Mouse (Mus musculus) ES-E14 (cell line): ENCODE data around the gene Rnf166. TPM values are rescaled to one million over a fixed set of nuclear protein-coding genes. Genes with fewer than 3 reads are reported as not detected.

Source experiments
- DNase-seq: peaks from one replicate; pipeline ENCODE4 v3.0.0-alpha.2; 2013; ENCODE audit warnings: low read depth, low spot score
- H3K27ac ChIP-seq: 2 replicates; pipeline ENCODE4 v1.5.1; 2012; ENCODE audit warnings: low read depth, mild to moderate bottlenecking, low read length, moderate library complexity, mixed read lengths; ENCODE audit not compliant: poor library complexity, insufficient read depth, severe bottlenecking
- H3K36me3 ChIP-seq: 2 replicates; pipeline ENCODE4 v1.6.1; 2012; ENCODE audit warnings: mild to moderate bottlenecking, low read length, moderate library complexity, mixed read lengths; ENCODE audit not compliant: control insufficient read depth, poor library complexity, insufficient read depth, severe bottlenecking
- H3K4me1 ChIP-seq, 2 experiments: fragments of 150-350 bp in 1 of 2; sonication (generic) in 1 of 2; 2 replicates each; pipeline ENCODE4 v1.6.1; 2012; ENCODE audit warnings: low read length in 2 of 2, mild to moderate bottlenecking in 1 of 2, mixed read lengths in 1 of 2; ENCODE audit not compliant: control insufficient read depth in 2 of 2, insufficient read depth in 2 of 2, poor library complexity in 1 of 2
- H3K4me3 ChIP-seq, 2 experiments: fragments of 150-350 bp in 1 of 2; sonication (generic) in 1 of 2; 2 replicates each; pipeline ENCODE4 v1.5.1; 2012; ENCODE audit warnings: low read length in 2 of 2, low read depth in 1 of 2, mild to moderate bottlenecking in 1 of 2, mixed read lengths in 1 of 2; ENCODE audit not compliant: insufficient read depth in 1 of 2, poor library complexity in 1 of 2, severe bottlenecking in 1 of 2
- H3K9ac ChIP-seq: 2 replicates; pipeline ENCODE4 v1.6.1; 2012; ENCODE audit warnings: low read depth, mild to moderate bottlenecking, low read length, mixed read lengths; ENCODE audit not compliant: poor library complexity, insufficient read depth, severe bottlenecking
- H3K9me3 ChIP-seq: fragments of 150-350 bp; sonication (generic); 2 replicates; pipeline ENCODE4 v1.6.1; 2012; ENCODE audit warnings: low read depth, mild to moderate bottlenecking, low read length; ENCODE audit not compliant: control insufficient read depth, insufficient read depth
- CHD2 ChIP-seq: IDR thresholded peaks from 2 replicates; pipeline ENCODE4 v1.6.1; 2014; ENCODE audit warnings: mild to moderate bottlenecking, low read depth, low read length, inconsistent platforms
- HCFC1 ChIP-seq: IDR thresholded peaks from 2 replicates; pipeline ENCODE4 v1.6.1; 2012; ENCODE audit warnings: low read length, inconsistent platforms, borderline replicate concordance; ENCODE audit not compliant: insufficient read depth
- MAFK ChIP-seq: IDR thresholded peaks from 2 replicates; pipeline ENCODE4 v1.6.1; 2014; ENCODE audit warnings: mild to moderate bottlenecking, low read depth, low read length, inconsistent platforms; ENCODE audit not compliant: insufficient read depth
- ZC3H11A ChIP-seq: IDR thresholded peaks from 2 replicates; pipeline ENCODE4 v1.6.1; 2012; ENCODE audit warnings: low read depth, mild to moderate bottlenecking, inconsistent platforms, low read length, borderline replicate concordance
- ZNF384 ChIP-seq: IDR thresholded peaks from 2 replicates; pipeline ENCODE4 v1.6.1; 2012; ENCODE audit warnings: low read depth, low read length, inconsistent platforms
- in situ Hi-C, 2 experiments: fragments of 600-800 bp; cut with MboI; formaldehyde crosslinking; loops; one replicate each; pipeline ENCODE4 v1.15.1; 2025; ENCODE audit warnings: low sequenced_read_pairs in 2 of 2, inconsistent platforms in 1 of 2; ENCODE audit not compliant: unreplicated experiment in 2 of 2
- total RNA-seq: library from RNA; depleted of rRNA; stranded (reverse); fragments of 300-350 nt; gene quantifications from 2 replicates; pipeline ENCODE4 v1.2.3, GENCODE M21; 2012

Gene Rnf166
- total RNA-seq, 1 experiment = 10.8 TPM

DNA sequence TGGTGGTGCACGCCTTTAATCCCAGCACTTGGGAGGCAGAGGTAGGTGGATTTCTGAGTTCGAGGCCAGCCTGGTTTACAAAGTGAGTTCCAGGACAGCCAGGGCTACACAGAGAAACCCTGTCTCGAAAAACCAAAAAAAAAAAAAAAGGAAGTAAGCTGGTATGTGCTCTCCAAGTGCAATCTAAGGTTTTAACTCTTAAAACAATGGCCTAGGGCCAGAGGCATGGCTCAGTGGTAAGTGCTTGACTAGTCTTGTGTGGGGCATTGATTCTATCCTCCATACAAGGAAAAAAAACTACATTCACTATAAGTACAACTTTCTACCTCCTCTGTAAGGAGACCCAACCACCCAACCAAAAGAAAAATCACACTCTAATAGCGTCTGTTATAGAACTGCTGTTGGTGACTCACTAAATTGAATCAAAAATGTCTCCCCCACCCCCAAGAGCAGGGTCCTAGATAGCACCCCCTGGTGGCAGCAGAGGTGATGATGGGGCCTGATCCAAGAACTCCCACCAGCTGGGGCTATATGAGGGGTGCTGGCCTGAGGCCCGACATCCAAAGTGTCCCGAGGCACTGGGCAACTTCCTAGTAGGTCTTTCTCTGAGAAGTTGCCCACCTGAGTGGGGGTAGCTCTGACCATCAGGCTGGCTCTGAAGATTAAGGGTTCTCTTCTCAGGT, 16.5 kb downstream of the Rnf166 start:
- no peak for DNase-seq
- H3K4me1 ChIP-seq = peaks cover 0 to 18% of the 10 kb centered on the region in 2 experiments; a peak in 2 of 4 replicates
- no peak overlapping the region for H3K9ac ChIP-seq
- H3K4me3 ChIP-seq = peak overlapping the region in 1 of 2 experiments; percentile 85; a peak in 1 of 4 replicates
- H3K9me3 ChIP-seq = no peaks in the 10 kb centered on the region
- in situ Hi-C loops = no loop called here
- H3K36me3 ChIP-seq = peaks cover 4% of the 10 kb centered on the region; the same call in 1 of the 2 replicates
- TF ChIP-seq HCFC1 (no peak), ZC3H11A (no peak), ZNF384 (no peak), MAFK (no peak), CHD2 (no peak)
- H3K27ac ChIP-seq = no peak overlapping the region

DNA sequence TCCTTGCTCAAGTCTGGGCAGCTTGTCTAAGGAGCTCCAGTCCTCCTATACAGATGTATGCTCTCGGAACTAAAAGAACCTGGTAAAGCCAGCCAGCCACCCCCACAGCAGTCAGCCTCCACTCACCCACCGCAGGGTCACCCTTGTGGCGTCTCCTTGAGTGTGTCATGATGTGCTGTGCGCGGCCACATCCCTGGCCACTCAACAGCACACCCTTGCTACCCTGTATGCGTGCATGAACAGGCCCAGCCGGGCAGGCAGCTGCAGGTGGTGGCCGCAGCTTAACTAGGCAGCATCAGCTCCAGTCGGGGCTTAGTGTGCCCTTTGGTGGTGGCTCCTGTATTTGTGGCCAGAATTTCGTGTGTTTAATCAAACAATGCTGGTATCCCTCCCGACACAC, 18.7 kb downstream of the Rnf166 start:
- in situ Hi-C loops = no loop called here

DNA sequence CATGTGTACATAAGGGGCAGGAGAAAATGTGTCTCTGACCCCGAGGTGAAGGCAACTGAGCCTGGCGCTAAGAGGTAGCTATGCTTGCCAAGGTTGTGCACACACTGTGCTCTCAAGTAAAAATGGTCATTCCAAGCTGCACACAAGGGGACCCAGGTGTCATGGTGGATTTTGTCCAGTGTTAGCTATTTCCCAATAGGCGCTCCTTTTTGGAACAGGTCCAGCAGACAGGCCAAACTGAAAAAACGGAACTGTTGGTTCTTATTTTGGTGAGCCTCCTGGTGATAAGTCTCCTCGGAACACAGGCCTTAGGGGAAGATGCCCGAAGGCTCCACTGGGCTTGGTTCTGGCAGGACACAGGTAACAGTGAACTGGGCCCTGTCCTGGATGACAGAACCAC, 21.5 kb downstream of the Rnf166 start:
- Histone ChIP-seq H3K4me1 (no peaks in the 10 kb centered on the region; a peak in 1 of 4 replicates), H3K27ac (no peak overlapping the region), H3K36me3 (peaks cover 4% of the 10 kb centered on the region; the same call in 1 of the 2 replicates), H3K4me3 (no peak overlapping the region), H3K9ac (no peak overlapping the region), H3K9me3 (no peaks in the 10 kb centered on the region)
- in situ Hi-C loops = no loop called here
- no peak for DNase-seq
- no peak for TF ChIP-seq ZC3H11A
- no peak for TF ChIP-seq HCFC1
- no peak for TF ChIP-seq MAFK
- no peak for TF ChIP-seq ZNF384
- TF ChIP-seq CHD2 = no peak

More for the DNA sequence above, 18.7 kb downstream of the Rnf166 start:
- TF ChIP-seq ZC3H11A (no peak), CHD2 (no peak), ZNF384 (no peak), MAFK (no peak)
- Histone ChIP-seq H3K27ac (no peak overlapping the region), H3K9ac (no peak overlapping the region), H3K4me1 (peaks cover 0 to 16% of the 10 kb centered on the region in 2 experiments; a peak in 2 of 4 replicates), H3K4me3 (no peak overlapping the region), H3K36me3 (peaks cover 4% of the 10 kb centered on the region; the same call in 1 of the 2 replicates), H3K9me3 (no peaks in the 10 kb centered on the region)
- no peak for DNase-seq

DNA sequence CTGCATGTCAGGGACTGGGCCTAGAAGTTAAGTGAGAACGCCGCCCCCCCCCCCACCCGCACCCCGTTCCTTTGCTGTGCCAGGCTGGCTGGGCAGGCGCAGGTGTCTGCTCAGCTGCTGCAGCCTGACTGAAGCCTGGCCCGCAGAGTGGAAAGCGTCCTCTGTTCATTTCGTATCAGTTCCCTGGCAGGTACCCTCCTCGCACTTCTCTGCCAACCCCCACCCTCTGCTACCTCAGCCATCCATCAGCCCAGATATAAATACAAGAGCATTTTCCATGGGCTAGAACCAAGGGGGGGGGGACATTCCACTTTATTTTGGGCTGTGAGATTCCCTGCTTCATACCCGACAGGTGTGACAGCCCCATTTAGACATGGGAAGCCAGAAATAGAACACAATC, 23.7 kb downstream of the Rnf166 start:
- Histone ChIP-seq H3K4me1 (no peaks in the 10 kb centered on the region; a peak in 1 of 4 replicates), H3K4me3 (no peak overlapping the region), H3K9ac (no peak overlapping the region), H3K36me3 (peaks cover 4% of the 10 kb centered on the region; the same call in 1 of the 2 replicates), H3K27ac (no peak overlapping the region), H3K9me3 (no peaks in the 10 kb centered on the region)
- TF ChIP-seq MAFK (no peak), ZNF384 (no peak), HCFC1 (no peak), ZC3H11A (no peak), CHD2 (no peak)
- no peak for DNase-seq
- in situ Hi-C loops = no loop called here
